Mouse (Mus musculus) neural tube, embryonic 12.5 days (tissue): ENCODE measurements around the gene Rab5if. TPM values are rescaled to one million over a fixed set of nuclear protein-coding genes. Genes with fewer than 3 reads are reported as not detected.
"Not testable (repeated sequence)": the region's sequence is repeated elsewhere in the genome, so short reads cannot be mapped to it uniquely, and the experiment has no call there.

Source experiments
- ATAC-seq: fragments of 200-750 bp; cut with Nextera tagmentation; 2 replicates; pipeline ENCODE4 v1.8.0; 2017; ENCODE audit warnings: low read depth, mild to moderate bottlenecking, moderate TSS enrichment, moderate library complexity; ENCODE audit not compliant: low FRiP score
- H3K27ac ChIP-seq: fragments of 300-500 bp; sonication (generic); 2 replicates; pipeline ENCODE4 v1.5.1; 2016
- H3K27me3 ChIP-seq: fragments of 300-500 bp; sonication (generic); replicated peaks from 2 replicates; pipeline ENCODE4 v1.6.1; 2016; ENCODE audit warnings: mild to moderate bottlenecking
- H3K36me3 ChIP-seq: fragments of 300-500 bp; sonication (generic); 2 replicates; pipeline ENCODE4 v1.6.1; 2016; ENCODE audit warnings: mild to moderate bottlenecking
- H3K4me1 ChIP-seq: fragments of 300-500 bp; sonication (generic); 2 replicates; pipeline ENCODE4 v1.6.1; 2016
- H3K4me2 ChIP-seq: fragments of 300-500 bp; sonication (generic); replicated peaks from 2 replicates; pipeline ENCODE4 v1.6.1; 2016; ENCODE audit warnings: mild to moderate bottlenecking
- H3K4me3 ChIP-seq: fragments of 300-500 bp; sonication (generic); 2 replicates; pipeline ENCODE4 v1.5.1; 2016
- H3K9ac ChIP-seq: fragments of 300-500 bp; sonication (generic); 2 replicates; pipeline ENCODE4 v1.6.1; 2016; ENCODE audit warnings: mild to moderate bottlenecking
- H3K9me3 ChIP-seq: fragments of 300-500 bp; sonication (generic); 2 replicates; pipeline ENCODE4 v1.6.1; 2016; ENCODE audit warnings: mild to moderate bottlenecking
- WGBS: fragments of 180-500 bp; shearing (Covaris S2); methylation state at CpG from one replicate; pipeline ENCODE4 v1.1.7; 2016; 5-methylcytosine and 5-hydroxymethylcytosine counted together
- polyA plus RNA-seq: library from polyadenylated mRNA; unstranded; fragments of >200 nt; fragmentation: Nextera tagmentation; extraction: Ambion mirVana; gene quantifications from 2 replicates; pipeline ENCODE4 v1.2.1, GENCODE M21; 2016

Gene Rab5if
- polyA plus RNA-seq, 1 experiment from 2014 or later = 169 TPM

DNA sequence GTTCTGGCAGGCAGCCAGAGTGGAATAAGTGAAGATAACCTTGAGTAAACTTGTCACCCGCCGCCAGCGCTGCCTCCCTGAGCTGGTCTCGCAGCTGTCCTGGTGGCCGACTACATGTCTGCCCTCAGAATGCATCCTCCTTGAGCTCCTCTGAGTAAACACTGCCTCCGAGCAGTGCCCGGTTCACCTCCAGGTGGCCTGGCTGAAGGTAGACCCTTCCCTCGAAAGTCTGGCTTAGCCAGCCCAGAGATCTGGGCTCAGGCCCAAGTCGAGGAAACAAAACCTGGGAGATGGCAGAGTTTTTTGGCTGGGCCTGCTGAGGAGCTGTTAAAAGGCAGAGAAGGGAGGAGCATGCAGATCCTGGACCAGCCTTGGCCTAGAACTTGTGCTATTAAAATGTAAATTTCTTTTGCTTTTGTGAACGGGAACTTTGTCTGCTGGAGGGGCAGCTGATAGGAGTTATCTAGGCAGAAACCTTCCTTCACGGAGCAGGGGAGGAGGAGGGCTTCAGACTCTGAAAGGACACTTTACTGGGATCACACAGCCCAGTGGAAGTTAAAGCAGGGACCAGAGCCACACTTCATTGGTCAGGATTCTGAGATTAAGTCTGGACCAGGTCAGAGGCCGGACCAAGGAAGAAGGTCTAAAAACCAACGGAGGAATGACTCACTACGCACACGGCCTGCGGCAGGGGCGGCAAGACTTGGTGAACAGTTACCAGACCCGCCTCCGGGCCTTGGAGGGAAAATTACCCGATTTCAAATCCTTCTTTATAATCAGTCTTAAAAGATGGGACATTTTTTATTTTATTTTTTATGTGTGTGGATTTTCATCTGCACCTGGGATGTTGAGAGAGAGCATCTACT is 20.9 kb upstream of the Rab5if start:
- H3K9me3 ChIP-seq = no peaks in the 10 kb centered on the region
- 2% methylated on average over 20 of the region's 20 CpGs for WGBS
- H3K27ac ChIP-seq = peak overlapping the region; percentile 70; the same call in 1 of the 2 replicates
- 0 out of 2 replicates have a peak, but pooled peaks have one; percentile 22 for ATAC-seq
- no peaks in the 10 kb centered on the region for H3K27me3 ChIP-seq
- H3K4me1 ChIP-seq = peaks cover 62% of the 10 kb centered on the region
- H3K4me2 ChIP-seq = peak overlapping the region; percentile 92
- H3K4me3 ChIP-seq = peak overlapping the region; percentile 75
- H3K36me3 ChIP-seq = peaks cover 21% of the 10 kb centered on the region
- H3K9ac ChIP-seq = peak overlapping the region; percentile 87

DNA sequence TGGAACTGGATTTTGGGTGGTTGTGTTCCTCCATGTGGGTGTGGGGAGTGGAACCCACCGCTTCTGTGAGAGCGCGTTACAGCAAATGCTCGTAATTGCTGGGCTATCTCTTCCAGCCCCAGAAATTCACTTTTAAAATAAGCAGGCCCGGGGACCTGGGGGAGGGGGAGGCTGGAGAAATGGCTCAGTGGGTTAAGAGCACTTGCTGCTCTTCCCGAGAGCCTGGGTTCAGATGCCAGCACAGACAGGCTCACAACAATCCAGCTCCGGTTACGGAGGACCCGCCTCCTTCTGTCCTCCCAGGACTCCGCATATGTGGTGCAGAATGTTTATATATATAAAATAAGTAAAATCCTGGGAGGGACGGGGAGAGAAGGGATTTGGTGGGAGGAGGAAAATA is 20.2 kb upstream of the Rab5if start:
- peaks cover 27% of the 10 kb centered on the region for H3K36me3 ChIP-seq
- H3K4me3 ChIP-seq = peak overlapping the region; percentile 75
- ATAC-seq = no peak
- H3K4me2 ChIP-seq = peak overlapping the region; percentile 92
- no peak overlapping the region for H3K27ac ChIP-seq
- peaks cover 65% of the 10 kb centered on the region for H3K4me1 ChIP-seq
- no peaks in the 10 kb centered on the region for H3K9me3 ChIP-seq
- no peaks in the 10 kb centered on the region for H3K27me3 ChIP-seq
- peak overlapping the region; percentile 87; the same call in 1 of the 2 replicates for H3K9ac ChIP-seq
- WGBS = 10% methylated on average over 11 of the region's 11 CpGs

DNA sequence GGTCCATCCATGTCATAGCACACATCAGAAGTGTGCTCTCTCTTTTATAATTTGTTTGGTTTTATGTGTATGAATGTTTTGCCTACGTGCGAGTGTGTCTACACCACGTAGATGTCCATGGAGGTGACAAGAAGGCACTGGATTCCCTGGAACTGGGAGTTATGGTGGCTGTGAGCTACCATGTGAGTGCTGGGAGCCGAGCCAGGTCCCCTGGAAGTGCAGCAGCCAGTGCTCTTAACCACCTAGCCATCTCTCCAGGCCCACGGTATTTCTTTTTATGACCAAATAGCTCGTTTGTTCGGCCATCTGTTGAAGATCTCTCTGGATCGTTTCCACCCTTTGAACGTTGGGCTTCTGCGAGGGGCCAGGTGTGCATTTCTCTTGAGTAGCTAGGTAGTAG is 19.6 kb upstream of the Rab5if start:
- Histone ChIP-seq H3K4me1 (peaks cover 69% of the 10 kb centered on the region), H3K27ac (no peak overlapping the region), H3K36me3 (peaks cover 32% of the 10 kb centered on the region), H3K4me3 (no peak overlapping the region), H3K9me3 (no peaks in the 10 kb centered on the region), H3K27me3 (no peaks in the 10 kb centered on the region), H3K4me2 (peak overlapping the region; percentile 92), H3K9ac (no peak overlapping the region)
- 58% methylated on average over 10 of the region's 10 CpGs for WGBS
- no peak for ATAC-seq

DNA sequence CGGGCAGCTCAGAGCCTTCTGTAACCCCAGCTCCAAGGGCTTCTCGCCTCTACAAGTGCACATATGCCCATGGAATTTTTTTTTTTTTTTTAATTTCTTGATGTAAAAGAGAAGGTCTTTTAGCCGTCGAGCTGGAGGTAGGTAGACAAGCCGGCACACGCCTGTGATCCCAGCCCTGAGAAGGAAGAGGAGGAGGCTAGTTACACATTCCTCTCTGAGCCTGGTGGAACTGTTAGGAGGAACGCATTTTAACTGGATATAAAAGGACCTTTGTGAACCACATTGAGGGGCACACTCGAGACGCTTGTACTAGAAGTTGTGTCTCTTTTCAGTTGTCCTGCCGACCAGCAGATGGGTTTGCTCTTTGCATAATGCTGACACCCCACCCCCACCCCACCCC is 18.2 kb upstream of the Rab5if start:
- no peaks in the 10 kb centered on the region for H3K9me3 ChIP-seq
- no peak overlapping the region for H3K4me3 ChIP-seq
- H3K4me2 ChIP-seq = peak overlapping the region; percentile 7
- H3K36me3 ChIP-seq = peaks cover 41% of the 10 kb centered on the region
- no peak overlapping the region; the same call in 1 of the 2 replicates for H3K27ac ChIP-seq
- no peaks in the 10 kb centered on the region for H3K27me3 ChIP-seq
- ATAC-seq = no peak
- 45% methylated on average over 10 of the region's 10 CpGs for WGBS
- peaks cover 62% of the 10 kb centered on the region for H3K4me1 ChIP-seq
- 0 out of 2 replicates have a peak overlapping the region, but pooled peaks have one; percentile 29 for H3K9ac ChIP-seq

DNA sequence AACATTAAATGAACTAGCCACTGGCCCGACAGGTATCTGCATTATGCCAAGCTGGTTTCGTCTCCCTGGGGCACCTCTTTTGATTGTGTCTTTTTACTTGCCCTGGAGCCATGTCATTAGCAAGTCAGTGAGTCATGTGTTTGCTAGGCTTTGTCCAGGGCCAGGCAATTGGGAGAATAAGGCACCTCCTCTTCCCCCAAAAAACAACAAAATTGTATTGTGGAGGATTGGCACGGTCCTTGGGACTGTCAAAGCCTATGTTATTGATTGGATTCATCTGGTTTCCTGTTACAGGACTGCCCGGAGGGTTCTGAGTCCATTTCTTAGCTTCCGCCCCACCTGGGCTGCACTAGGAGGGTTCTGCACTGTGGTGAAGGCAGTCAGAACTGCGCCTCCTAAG is 15.3 kb upstream of the Rab5if start:
- peaks cover 66% of the 10 kb centered on the region for H3K36me3 ChIP-seq

DNA sequence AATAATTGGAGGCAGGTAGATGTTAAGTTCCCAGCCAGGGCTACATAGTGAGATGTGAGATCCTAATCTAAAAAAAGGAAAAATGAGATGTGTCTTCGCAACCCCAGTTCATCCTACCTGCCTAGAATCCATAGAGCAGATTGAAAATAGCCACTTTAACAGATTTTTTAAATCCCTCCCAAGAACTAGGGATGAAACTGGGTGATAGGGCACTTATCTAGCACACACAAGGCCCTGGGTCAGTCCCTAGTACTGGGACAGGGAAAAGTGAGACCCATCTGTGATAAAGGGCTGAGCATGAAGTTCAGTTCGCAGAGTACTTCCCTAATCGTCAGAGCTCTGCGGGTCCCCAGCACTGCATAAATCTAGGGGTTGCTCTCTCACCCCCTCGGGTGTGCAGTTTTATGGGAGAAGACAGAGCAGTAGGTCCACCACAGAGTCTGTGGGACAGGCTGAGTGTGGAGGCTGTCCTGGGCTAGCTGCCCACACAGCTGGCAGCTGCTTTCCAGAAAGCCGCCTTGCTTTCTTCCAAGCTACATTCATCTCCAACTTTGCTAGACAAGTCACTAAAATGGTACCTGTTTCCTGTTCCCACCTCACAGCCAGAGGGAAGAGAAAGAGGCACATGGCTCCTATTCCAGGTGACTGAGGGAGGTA is 14.3 kb upstream of the Rab5if start:
- peaks cover 30% of the 10 kb centered on the region for H3K4me1 ChIP-seq
- WGBS = 93% methylated on average over 6 of the region's 6 CpGs
- H3K4me2 ChIP-seq = no peak overlapping the region
- H3K36me3 ChIP-seq = peaks cover 66% of the 10 kb centered on the region
- no peak for ATAC-seq
- no peaks in the 10 kb centered on the region for H3K9me3 ChIP-seq
- no peak overlapping the region for H3K9ac ChIP-seq
- no peak overlapping the region for H3K27ac ChIP-seq
- H3K4me3 ChIP-seq = no peak overlapping the region
- no peaks in the 10 kb centered on the region for H3K27me3 ChIP-seq

More for the DNA sequence above, 15.3 kb upstream of the Rab5if start:
- H3K4me3 ChIP-seq = no peak overlapping the region
- WGBS = 53% methylated on average over 6 of the region's 6 CpGs
- ATAC-seq = no peak
- H3K4me1 ChIP-seq = peaks cover 40% of the 10 kb centered on the region
- H3K4me2 ChIP-seq = no peak overlapping the region
- H3K9me3 ChIP-seq = no peaks in the 10 kb centered on the region
- no peaks in the 10 kb centered on the region for H3K27me3 ChIP-seq
- H3K9ac ChIP-seq = no peak overlapping the region
- no peak overlapping the region for H3K27ac ChIP-seq

DNA sequence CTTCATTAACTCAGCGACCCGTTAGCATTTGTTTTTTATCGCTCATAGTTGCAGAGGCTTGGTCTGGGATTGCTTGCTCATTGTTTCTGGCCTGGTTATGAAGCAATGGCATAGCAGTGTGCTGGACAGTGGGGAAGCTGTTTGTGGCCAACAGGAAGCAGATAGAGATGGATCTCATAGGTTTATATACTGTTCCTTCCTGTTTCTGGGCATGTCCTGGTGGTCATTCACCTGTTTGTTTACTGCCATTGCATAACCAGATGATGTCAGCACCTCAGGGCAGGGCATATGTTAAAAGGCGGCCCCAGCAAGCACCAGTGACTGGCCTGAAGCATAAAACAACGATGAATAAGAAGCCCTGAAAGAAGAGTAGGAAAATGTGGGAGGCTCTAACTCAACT is 12.4 kb upstream of the Rab5if start:
- H3K27me3 ChIP-seq = no peaks in the 10 kb centered on the region
- H3K9me3 ChIP-seq = no peaks in the 10 kb centered on the region
- H3K9ac ChIP-seq = no peak overlapping the region
- no peak for ATAC-seq
- H3K4me3 ChIP-seq = no peak overlapping the region
- peaks cover 11% of the 10 kb centered on the region for H3K4me1 ChIP-seq
- no peak overlapping the region for H3K27ac ChIP-seq
- no peak overlapping the region for H3K4me2 ChIP-seq
- WGBS = 93% methylated on average over 5 of the region's 5 CpGs
- peaks cover 63% of the 10 kb centered on the region for H3K36me3 ChIP-seq

DNA sequence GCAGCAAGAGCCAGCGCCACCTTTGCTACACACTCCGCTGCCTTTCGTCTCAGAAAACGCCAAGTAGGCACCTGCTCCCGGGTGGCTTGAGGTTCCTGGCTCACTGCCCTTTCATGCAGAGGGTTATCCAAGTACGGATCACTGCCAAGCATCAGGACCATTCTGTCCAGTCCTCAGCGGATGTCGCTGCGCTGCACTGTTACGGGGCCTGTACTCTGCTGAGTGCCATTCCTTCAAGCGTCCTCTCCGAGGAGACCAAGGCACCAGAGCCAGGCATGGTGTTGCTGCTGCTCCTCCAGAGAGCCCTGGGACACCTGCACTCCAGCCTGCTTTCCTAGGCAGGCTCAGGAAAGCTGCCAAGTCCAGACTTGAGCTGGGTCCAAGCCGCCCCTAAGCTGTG is 9.3 kb upstream of the Rab5if start:
- H3K4me1 ChIP-seq, H3K4me3 ChIP-seq, H3K9me3 ChIP-seq, H3K27me3 ChIP-seq, ATAC-seq, H3K4me2 ChIP-seq, H3K9ac ChIP-seq, H3K27ac ChIP-seq: not testable (repeated sequence)
- 92% methylated on average over 8 of the region's 13 CpGs for WGBS
- H3K36me3 ChIP-seq = peaks cover 62% of the 10 kb centered on the region

DNA sequence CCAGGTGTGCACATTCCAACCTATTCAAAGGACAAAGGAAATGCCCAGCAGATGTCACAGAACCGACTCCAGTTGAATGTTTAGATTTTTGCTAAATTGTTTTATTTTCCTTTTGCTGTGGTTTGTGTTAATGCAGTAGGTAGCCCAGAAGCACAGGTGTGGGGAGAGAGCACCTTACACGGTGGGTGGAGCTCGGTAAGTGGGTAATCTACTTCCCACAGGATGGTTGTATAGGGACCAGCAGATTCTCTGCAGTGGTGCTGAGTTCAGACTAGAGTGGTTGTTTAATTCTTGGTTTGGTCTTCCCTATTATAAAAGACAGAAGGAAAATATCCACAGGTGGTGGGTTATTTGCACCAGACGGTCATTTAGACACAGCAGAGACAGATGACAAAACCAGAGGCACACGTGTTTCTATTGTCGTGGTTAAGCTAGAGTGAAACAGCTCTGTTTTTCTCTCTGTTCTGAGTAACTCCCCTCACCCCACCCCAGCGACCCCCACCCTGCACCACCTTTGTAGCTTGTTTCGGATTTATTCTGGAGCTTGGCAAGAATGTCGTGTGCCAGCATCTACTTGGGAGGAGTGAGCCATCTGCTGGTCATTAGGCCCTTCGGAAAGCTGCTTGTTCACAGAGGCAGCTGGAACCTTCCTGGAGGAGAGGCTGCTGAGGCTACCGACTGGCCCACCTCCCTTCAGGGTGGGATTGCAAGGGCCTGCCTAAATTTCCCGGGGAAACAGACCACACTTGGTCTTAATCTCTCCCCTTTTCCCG is 8.7 kb upstream of the Rab5if start:
- H3K9ac ChIP-seq, ATAC-seq, H3K4me3 ChIP-seq, H3K27me3 ChIP-seq, H3K27ac ChIP-seq, H3K9me3 ChIP-seq, H3K4me1 ChIP-seq, H3K4me2 ChIP-seq: not testable (repeated sequence)
- peaks cover 57% of the 10 kb centered on the region for H3K36me3 ChIP-seq
- 56% methylated on average over 13 of the region's 13 CpGs for whole genome bisulfite sequencing

DNA sequence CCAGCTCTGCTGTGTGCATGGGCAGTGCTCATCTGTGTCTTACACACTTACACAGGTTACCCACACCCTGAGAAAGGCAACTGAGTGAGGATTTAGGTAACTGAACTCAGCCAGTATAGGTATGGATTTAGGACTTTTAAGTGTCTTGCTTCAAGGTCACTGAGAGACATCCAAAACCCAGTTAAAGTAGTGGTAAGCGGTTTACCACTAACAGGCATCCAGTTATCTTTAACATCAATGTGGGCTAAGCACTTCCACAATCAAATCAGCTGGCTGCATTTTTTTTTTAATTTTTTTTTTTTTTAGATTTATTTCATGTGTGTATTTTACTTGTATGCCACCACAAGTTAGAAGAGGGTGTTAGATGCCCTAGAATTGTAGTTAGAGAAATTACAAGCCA is 6.6 kb upstream of the Rab5if start:
- 95% methylated on average over 1 of the region's 1 CpGs for WGBS
- Histone ChIP-seq H3K4me3 (no peak overlapping the region), H3K27ac (no peak overlapping the region), H3K9ac (no peak overlapping the region), H3K9me3 (no peaks in the 10 kb centered on the region), H3K36me3 (peaks cover 40% of the 10 kb centered on the region), H3K27me3 (no peaks in the 10 kb centered on the region), H3K4me1 (no peaks in the 10 kb centered on the region; the same call in 1 of the 2 replicates), H3K4me2 (no peak overlapping the region)
- no peak for ATAC-seq

DNA sequence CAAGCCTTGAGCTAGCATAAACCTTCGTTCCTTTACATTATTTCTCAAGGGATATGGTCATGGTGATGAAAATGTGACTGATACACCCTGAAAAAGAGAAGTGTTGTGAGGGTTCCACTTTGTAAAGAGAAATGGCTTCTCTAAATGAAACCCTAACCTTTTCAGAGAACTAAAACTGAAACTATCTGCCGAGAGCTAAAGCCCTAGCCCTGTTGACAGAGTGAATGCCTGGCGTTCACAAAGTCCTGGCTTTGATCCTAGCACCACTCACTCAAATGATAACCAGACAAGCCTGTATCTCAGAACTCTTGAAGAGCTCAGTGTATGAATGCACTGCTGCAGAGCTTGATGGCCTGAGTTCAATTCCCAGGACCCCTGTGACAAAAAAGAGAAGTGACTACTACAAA is 5.5 kb upstream of the Rab5if start:
- Histone ChIP-seq H3K27ac (no peak overlapping the region), H3K4me1 (peaks cover 8% of the 10 kb centered on the region), H3K9ac (no peak overlapping the region), H3K4me2 (no peak overlapping the region), H3K4me3 (no peak overlapping the region), H3K36me3 (peaks cover 29% of the 10 kb centered on the region), H3K9me3 (no peaks in the 10 kb centered on the region), H3K27me3 (no peaks in the 10 kb centered on the region)
- no peak for ATAC-seq
- 89% methylated on average over 3 of the region's 3 CpGs for WGBS

DNA sequence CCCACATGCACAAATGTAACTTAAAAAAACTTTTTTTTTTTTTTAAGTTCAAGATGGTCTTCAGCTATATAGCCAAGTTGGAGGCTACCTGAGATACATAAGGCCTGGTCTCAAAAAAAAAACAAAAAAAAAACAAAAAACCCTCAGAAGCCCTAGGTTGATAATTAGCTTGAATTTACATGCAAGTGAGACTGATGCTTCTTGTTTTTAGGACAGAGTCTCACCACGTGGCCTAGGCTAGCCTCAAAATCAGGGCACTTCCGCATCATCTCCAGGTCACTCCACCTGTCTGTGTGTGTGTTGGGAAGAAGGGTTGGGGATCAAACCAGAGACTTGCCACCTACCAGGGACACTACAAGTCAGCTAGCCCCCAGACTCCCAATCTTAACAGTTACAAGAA is 5.1 kb upstream of the Rab5if start, which contains the start of gene 4930518I15Rik:
TSS of gene 4930518I15Rik (minus strand) at position 112 of the 400 bp plus-strand sequence.
- H3K4me1 ChIP-seq = peaks cover 8% of the 10 kb centered on the region
- H3K9ac ChIP-seq = no peak within 1 kb of the TSS
- H3K36me3 ChIP-seq = peaks cover 29% of the 10 kb centered on the region
- H3K4me3 ChIP-seq = no peak within 1 kb of the TSS
- H3K27me3 ChIP-seq = no peaks in the 10 kb centered on the region
- H3K27ac ChIP-seq = no peak within 1 kb of the TSS
- no peak within 1 kb of the TSS for H3K4me2 ChIP-seq
- ATAC-seq = no peak
- WGBS = 90% methylated on average over 2 of the region's 2 CpGs
- H3K9me3 ChIP-seq = no peaks in the 10 kb centered on the region
